ENCODE assay signal across 13 mouse cellular contexts in the genomic region with DNA sequence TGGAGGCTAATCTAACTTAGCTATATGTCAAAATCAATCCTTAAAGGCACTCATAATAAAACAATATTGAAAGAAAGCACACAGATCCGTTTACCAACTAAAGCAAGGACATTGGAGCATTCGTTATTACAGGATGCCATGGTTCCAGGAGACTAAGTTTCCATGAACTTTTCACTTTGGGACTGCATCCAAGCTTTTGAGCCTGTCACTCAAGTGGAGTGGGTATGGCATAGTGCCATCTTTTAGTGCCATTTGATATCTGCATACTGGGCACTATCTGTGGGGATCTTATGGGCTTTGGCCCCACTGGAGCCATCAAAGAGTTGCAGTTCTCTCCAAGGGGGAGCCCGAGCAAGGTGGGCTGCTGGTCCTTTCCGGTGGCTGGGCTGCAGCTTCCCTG. TPM values are rescaled to one million over a fixed set of nuclear protein-coding genes. Genes with fewer than 3 reads are reported as not detected.
"Had no signal": no experiment of that assay in that cellular context is flagged by ENCODE, and none has a peak within 500 bp of the region (broad histone marks: within the 10 kb centered on the region; RNA-seq: fewer than 3 reads in every experiment).

No protein-coding gene starts in this region.

- DNase-seq: liver; liver, embryonic 13.5 days; liver, postnatal 0 days; lung, postnatal 14 days; retina, postnatal 1 day; right cerebral cortex, postnatal 4 days; spleen, adult 18-20 months; thymus, adult 18-20 months; thymus, postnatal 14 days had no signal

RNA-seq across cellular contexts. Expression of gene Olfr1358, which starts 8.3 kb away (rescaled TPM):
- total RNA-seq: layer of hippocampus, adult 8-10 months; layer of hippocampus, postnatal 25 days; left cerebral cortex, adult 8-10 months; left cerebral cortex, postnatal 36 days had no signal
